Mouse (Mus musculus): Measurements from ENCODE around the gene Renbp. TPM values are rescaled to one million over a fixed set of nuclear protein-coding genes. Genes with fewer than 3 reads are reported as not detected.

The Renbp gene
- 7.3 TPM for polyA plus RNA-seq (2015; fragmentation: Illumina TruSeq; extraction: RNeasy Lipid Tissue Mini Kit (QIAGEN cat#74804); ENCODE audit: insufficient read depth, low read depth, low replicate concordance)

GRCm38 (mm10) chrX:73930402-73931062 lies at the start of gene Renbp:
Gene Renbp, minus strand, starts transcription at chrX:73930850.

GRCm38 (mm10) chrX:73966248-73967176 lies 35.9 kb upstream of the Renbp start, which contains the start of gene Hcfc1:
Gene Hcfc1, minus strand, starts transcription at chrX:73966357.

GRCm38 (mm10) chrX:73921823-73922549 lies 8.7 kb downstream of the Renbp start, which contains the start of the genes Arhgap4 and Naa10:
Gene Arhgap4, minus strand, starts transcription at chrX:73921870.
Gene Naa10, minus strand, starts transcription at chrX:73921944.

GRCm38 (mm10) chrX:73895719-73896118 lies 34.9 kb downstream of the Renbp start, which contains the start of gene L1cam:
Gene L1cam, minus strand, starts transcription at chrX:73896105.

GRCm38 (mm10) chrX:73891551-73892152 lies 39.0 kb downstream of the Renbp start, which contains the start of gene Avpr2:
Gene Avpr2, plus strand, starts transcription at chrX:73892102.

Other genes with a start within 250 kb of the Renbp start
- 29.2 TPM for gene Bcap31, start 214.7 kb downstream of the Renbp start, polyA plus RNA-seq (2015; fragmentation: Illumina TruSeq; extraction: RNeasy Lipid Tissue Mini Kit (QIAGEN cat#74804); ENCODE audit: insufficient read depth, low read depth, low replicate concordance)
- gene Abcd1, start 214.3 kb downstream of the Renbp start, polyA plus RNA-seq (2015; fragmentation: Illumina TruSeq; extraction: RNeasy Lipid Tissue Mini Kit (QIAGEN cat#74804); ENCODE audit: insufficient read depth, low read depth, low replicate concordance), result 6.1 TPM
- gene Plxnb3, start 173.8 kb downstream of the Renbp start, polyA plus RNA-seq (2015; fragmentation: Illumina TruSeq; extraction: RNeasy Lipid Tissue Mini Kit (QIAGEN cat#74804); ENCODE audit: insufficient read depth, low read depth, low replicate concordance), result 0.96 TPM
- not detected for gene Srpk3, start 156.4 kb downstream of the Renbp start, polyA plus RNA-seq (2015; fragmentation: Illumina TruSeq; extraction: RNeasy Lipid Tissue Mini Kit (QIAGEN cat#74804); ENCODE audit: insufficient read depth, low read depth, low replicate concordance)
- 31.6 TPM for gene Idh3g, start 144.0 kb downstream of the Renbp start, polyA plus RNA-seq (2015; fragmentation: Illumina TruSeq; extraction: RNeasy Lipid Tissue Mini Kit (QIAGEN cat#74804); ENCODE audit: insufficient read depth, low read depth, low replicate concordance)
- 212 TPM for gene Ssr4, start 143.8 kb downstream of the Renbp start, polyA plus RNA-seq (2015; fragmentation: Illumina TruSeq; extraction: RNeasy Lipid Tissue Mini Kit (QIAGEN cat#74804); ENCODE audit: insufficient read depth, low read depth, low replicate concordance)
- 1.7 TPM for gene Pdzd4, start 105.9 kb downstream of the Renbp start, polyA plus RNA-seq (2015; fragmentation: Illumina TruSeq; extraction: RNeasy Lipid Tissue Mini Kit (QIAGEN cat#74804); ENCODE audit: insufficient read depth, low read depth, low replicate concordance)
- not detected for gene Avpr2, start 38.7 kb downstream of the Renbp start, polyA plus RNA-seq (2015; fragmentation: Illumina TruSeq; extraction: RNeasy Lipid Tissue Mini Kit (QIAGEN cat#74804); ENCODE audit: insufficient read depth, low read depth, low replicate concordance)
- 6.2 TPM for gene L1cam, start 34.7 kb downstream of the Renbp start, polyA plus RNA-seq (2015; fragmentation: Illumina TruSeq; extraction: RNeasy Lipid Tissue Mini Kit (QIAGEN cat#74804); ENCODE audit: insufficient read depth, low read depth, low replicate concordance)
- gene Arhgap4, start 9.0 kb downstream of the Renbp start, polyA plus RNA-seq (2015; fragmentation: Illumina TruSeq; extraction: RNeasy Lipid Tissue Mini Kit (QIAGEN cat#74804); ENCODE audit: insufficient read depth, low read depth, low replicate concordance), result 2.6 TPM
- gene Naa10, start 8.9 kb downstream of the Renbp start, polyA plus RNA-seq (2015; fragmentation: Illumina TruSeq; extraction: RNeasy Lipid Tissue Mini Kit (QIAGEN cat#74804); ENCODE audit: insufficient read depth, low read depth, low replicate concordance), result 27.9 TPM
- 10.5 TPM for gene Hcfc1, start 35.5 kb upstream of the Renbp start, polyA plus RNA-seq (2015; fragmentation: Illumina TruSeq; extraction: RNeasy Lipid Tissue Mini Kit (QIAGEN cat#74804); ENCODE audit: insufficient read depth, low read depth, low replicate concordance)
- gene Irak1, start 93.1 kb upstream of the Renbp start, polyA plus RNA-seq (2015; fragmentation: Illumina TruSeq; extraction: RNeasy Lipid Tissue Mini Kit (QIAGEN cat#74804); ENCODE audit: insufficient read depth, low read depth, low replicate concordance), result 37.4 TPM
- not detected for gene Opn1mw, start 196.6 kb upstream of the Renbp start, polyA plus RNA-seq (2015; fragmentation: Illumina TruSeq; extraction: RNeasy Lipid Tissue Mini Kit (QIAGEN cat#74804); ENCODE audit: insufficient read depth, low read depth, low replicate concordance)
- gene Mecp2, start 204.5 kb upstream of the Renbp start, polyA plus RNA-seq (2015; fragmentation: Illumina TruSeq; extraction: RNeasy Lipid Tissue Mini Kit (QIAGEN cat#74804); ENCODE audit: insufficient read depth, low read depth, low replicate concordance), result 3.3 TPM
- gene Tex28, start 237.0 kb upstream of the Renbp start, polyA plus RNA-seq (2015; fragmentation: Illumina TruSeq; extraction: RNeasy Lipid Tissue Mini Kit (QIAGEN cat#74804); ENCODE audit: insufficient read depth, low read depth, low replicate concordance), result not detected
- gene Tktl1, start 246.4 kb upstream of the Renbp start, polyA plus RNA-seq (2015; fragmentation: Illumina TruSeq; extraction: RNeasy Lipid Tissue Mini Kit (QIAGEN cat#74804); ENCODE audit: insufficient read depth, low read depth, low replicate concordance), result not detected

Data from pancreas, adult 10 weeks (tissue).